Mouse (Mus musculus) macrophage (primary cell): Measurements from ENCODE around the gene Lca5. TPM values are rescaled to one million over a fixed set of nuclear protein-coding genes. Genes with fewer than 3 reads are reported as not detected.
A peak's percentile ranks its signal among the peaks of the same experiment; 100 is the strongest.

ENCODE experiments used
- H3K27ac ChIP-seq: fragments of 350-480 bp; formaldehyde crosslinking; 2 replicates; pipeline ENCODE4 v1.9.0; 2021
- H3K36me3 ChIP-seq: fragments of 350-480 bp; formaldehyde crosslinking; 2 replicates; pipeline ENCODE4 v1.9.0; 2021; ENCODE audit errors: inconsistent target
- H3K4me3 ChIP-seq: fragments of 350-480 bp; formaldehyde crosslinking; 2 replicates; pipeline ENCODE4 v1.9.0; 2021; ENCODE audit errors: inconsistent target
- H3K79me2 ChIP-seq: fragments of 350-480 bp; formaldehyde crosslinking; 2 replicates; pipeline ENCODE4 v1.9.0; 2021; ENCODE audit errors: inconsistent target
- WGBS: methylation state at CpG from one replicate; pipeline ENCODE4 v1.1.7; 2026; ENCODE audit warnings: inconsistent platforms; ENCODE audit not compliant: missing documents; 5-methylcytosine and 5-hydroxymethylcytosine counted together
- polyA plus RNA-seq: library from polyadenylated mRNA; stranded (reverse); fragments of 250-400 nt; gene quantifications from 3 replicates; pipeline ENCODE4 v1.2.4, GENCODE M21; 2018; ENCODE audit warnings: inconsistent platforms
- total RNA-seq, 78 experiments: library from RNA; depleted of rRNA; stranded (reverse); fragments of 250-400 nt; gene quantifications; 1 replicate in 9 of 78; 2 replicates in 24 of 78; 3 replicates in 43 of 78; 4 replicates in 2 of 78; pipeline ENCODE4 v1.2.4; 2018; ENCODE audit warnings: inconsistent platforms in 56 of 78

Gene Lca5
- total RNA-seq (2018; cell fraction: chromatin; rRNA removed) = 10 to 100 TPM in 18 of 26 experiments, 1 to 10 TPM in 8; 5.9 to 23.6 (median 12.1) TPM
- total RNA-seq (2018; cell fraction: cytosol; rRNA removed) = 1 to 10 TPM; 1.7 to 4.3 (median 2.5) TPM
- total RNA-seq (2018; cell fraction: nucleus; rRNA removed) = 10 to 100 TPM in 4 of 26 experiments, 1 to 10 TPM in 22; 2.2 to 14.5 (median 5.3) TPM
- 1.9 to 3.9 TPM (median 2.0 TPM) in 3 replicates for polyA plus RNA-seq

DNA sequence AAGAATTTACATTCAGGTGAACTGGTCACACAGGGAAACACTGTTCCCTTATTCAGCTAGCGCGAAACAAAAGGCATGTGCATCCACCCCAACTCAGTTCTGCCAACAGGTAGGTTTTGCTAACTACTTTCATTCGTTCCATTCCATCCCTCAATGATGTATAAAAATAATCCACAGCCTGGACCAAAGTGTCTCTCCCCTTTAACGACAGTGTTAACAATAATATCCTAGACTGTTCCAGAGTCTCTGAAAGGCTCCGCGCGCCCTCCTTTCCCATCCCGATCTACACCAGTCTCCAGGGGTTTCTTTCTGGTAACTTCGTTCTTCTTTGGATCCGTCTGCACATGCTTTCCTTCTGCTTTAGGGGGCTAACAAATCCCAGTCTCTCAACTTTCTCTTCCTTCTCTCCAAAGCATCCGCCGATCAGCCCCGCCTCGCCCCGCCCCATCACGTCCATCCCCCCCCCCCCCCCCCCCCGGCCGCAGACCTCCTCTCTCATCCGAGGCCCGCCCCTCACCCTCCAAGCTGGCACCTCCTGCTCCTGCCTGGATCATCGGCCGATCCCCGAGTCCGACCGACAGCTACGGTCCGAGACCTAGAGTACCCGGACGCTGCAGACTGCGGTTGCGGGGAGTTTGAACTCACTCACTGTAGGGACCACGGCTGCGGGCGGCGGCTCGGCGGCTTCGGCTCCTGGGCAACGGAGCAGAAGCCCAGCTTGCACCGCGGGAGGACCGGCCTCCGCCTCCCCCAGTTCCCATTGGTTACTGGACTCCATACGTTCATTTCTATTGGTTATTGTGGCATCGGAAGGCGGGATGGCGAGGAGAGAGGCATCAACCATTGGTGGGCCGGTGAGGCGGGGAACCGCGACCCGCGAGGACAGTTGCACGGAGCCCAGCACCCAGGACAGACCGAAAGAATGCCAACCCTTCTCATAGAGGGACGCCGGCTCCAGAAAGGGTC, at the start of gene Lca5:
Gene Lca5, minus strand, starts transcription at position 736 of the 966 bp plus-strand sequence.
- Histone ChIP-seq H3K36me3 (no peaks in the 10 kb centered on the region), H3K79me2 (no peaks in the 10 kb centered on the region), H3K27ac (peak within 1 kb of the TSS; percentile 24), H3K4me3 (peak within 1 kb of the TSS; percentile 60)
- 4% methylated on average over 49 of the region's 57 CpGs for WGBS

DNA sequence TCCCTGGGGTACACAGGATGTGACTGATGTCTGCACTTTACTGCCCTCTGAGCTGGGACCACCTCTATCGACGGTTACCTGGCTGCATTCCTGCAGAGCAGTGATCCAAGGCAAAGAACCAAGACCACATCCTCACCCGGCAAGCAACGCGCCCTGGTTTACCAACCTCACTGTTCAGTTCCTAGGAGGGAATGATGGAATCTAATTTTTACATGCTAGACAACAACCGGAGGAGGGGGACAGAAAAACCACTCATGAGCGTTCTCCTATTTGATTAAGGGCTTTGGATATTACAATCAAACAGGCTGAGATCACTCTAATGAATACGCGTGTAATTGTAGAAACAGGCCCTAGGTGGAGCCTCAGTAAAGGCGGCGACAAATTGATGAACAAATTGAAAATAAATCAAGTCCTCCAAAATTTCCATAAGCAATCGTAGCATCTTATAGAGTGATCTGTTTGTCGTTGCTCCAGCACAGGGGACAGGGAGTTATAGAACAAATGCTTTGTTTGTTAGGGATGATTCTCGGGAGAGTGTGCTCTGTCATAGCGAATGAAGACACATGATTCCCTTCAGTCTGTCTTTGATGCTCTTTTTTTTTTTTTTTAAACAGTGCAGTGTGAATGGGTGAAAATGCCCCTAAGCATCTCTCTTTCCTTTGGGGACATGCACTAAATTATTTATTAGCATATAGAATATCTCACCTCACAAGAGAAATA, 47.7 kb upstream of the Lca5 start:
- Histone ChIP-seq H3K79me2 (no peaks in the 10 kb centered on the region), H3K4me3 (no peak overlapping the region), H3K36me3 (no peaks in the 10 kb centered on the region), H3K27ac (no peak overlapping the region)
- 67% methylated on average over 15 of the region's 15 CpGs for WGBS

DNA sequence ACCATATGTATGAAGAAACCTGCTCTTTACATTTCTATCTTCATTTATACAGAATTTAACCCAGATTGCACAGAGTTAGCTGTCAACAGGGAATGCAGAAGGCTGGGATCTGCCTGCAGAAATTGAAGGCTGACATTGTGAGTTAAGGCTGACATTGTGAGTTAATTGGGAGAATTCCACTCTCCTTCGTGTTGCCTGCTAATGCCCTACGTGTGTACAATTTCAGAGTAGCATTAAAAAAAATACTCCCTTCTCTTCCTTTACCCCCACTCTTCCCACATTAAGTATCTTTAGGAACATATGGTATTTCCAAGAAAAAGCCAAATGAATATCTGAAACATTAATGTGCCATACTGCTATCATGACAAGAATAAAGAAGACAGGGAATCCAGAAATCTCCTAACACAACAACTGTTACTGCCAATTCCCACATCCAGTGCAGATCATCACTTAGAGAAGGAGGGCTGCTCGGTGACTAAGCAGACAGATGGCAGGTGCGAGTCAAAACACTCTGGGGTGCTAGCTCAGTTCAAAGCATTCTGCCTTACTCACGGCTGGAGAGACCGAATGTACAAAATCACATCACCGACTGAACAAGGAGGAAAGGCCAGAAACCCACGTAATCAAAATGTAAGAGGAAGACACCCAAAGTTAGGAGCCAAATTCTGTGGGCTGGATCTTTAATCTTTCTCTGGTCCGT, 47.0 kb upstream of the Lca5 start:
- Histone ChIP-seq H3K79me2 (no peaks in the 10 kb centered on the region), H3K36me3 (no peaks in the 10 kb centered on the region), H3K27ac (no peak overlapping the region), H3K4me3 (no peak overlapping the region)
- 60% methylated on average over 9 of the region's 9 CpGs for WGBS

DNA sequence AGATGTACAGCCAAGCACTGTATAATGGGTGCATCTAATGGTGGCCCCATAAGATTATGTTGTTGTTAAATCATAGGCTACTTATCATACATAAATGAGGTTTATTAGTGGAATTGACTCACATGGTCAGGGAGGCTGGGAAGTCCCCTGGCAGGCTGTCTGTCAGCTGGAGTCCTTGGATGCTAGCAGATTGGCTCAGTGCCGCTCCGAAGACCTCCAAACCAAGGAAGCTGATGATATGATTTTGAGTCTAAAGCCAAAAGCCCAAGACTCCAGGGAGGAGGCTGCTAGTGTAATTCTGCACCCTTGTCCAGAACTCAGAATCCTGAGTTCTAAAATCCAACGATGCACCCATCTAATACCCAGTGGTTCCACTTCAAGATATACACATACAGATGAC, 45.0 kb upstream of the Lca5 start:
- H3K27ac ChIP-seq = no peak overlapping the region
- WGBS = 92% methylated on average over 3 of the region's 3 CpGs
- no peak overlapping the region for H3K4me3 ChIP-seq
- H3K36me3 ChIP-seq = no peaks in the 10 kb centered on the region
- no peaks in the 10 kb centered on the region for H3K79me2 ChIP-seq

DNA sequence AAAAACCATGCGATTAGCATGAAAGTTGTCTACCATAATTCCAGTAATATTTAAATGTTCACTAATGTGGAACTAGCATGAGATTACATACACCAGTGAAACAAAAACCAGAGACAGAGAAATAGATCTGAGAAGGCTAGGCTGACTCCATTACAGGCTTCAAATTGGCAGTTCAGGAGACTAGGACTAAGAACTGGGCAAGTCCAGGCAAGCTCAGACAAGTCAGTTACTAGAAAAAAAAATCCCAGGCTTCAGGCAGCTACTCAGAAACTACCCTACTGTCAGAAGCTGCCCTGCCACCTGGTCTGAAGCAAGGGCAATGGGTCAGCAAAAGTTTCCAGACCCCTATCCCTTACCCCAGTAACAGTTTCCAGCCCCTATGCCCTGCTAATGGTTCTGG, 44.4 kb upstream of the Lca5 start:
- 100% methylated on average over 1 of the region's 1 CpGs for WGBS
- Histone ChIP-seq H3K79me2 (no peaks in the 10 kb centered on the region), H3K27ac (no peak overlapping the region), H3K4me3 (no peak overlapping the region), H3K36me3 (no peaks in the 10 kb centered on the region)

DNA sequence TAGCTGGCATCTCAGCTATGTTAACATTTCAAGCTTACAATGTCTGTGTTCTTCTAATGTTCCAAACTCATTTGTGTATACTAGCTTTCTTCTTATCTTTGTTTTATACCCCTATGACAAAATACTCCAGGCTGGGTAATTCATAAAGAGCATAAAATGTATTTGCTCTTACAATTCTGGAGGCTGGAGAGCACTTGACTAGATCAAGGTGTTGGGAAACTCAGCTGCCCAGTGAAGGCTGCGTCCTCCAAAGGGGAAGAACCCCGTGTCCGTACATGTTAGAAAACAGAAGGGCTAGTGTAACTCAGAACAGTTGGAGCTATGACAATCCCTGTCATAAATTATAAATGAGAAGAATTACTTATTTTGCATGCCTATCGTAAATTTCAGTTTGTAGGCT, 42.5 kb upstream of the Lca5 start:
- 91% methylated on average over 4 of the region's 4 CpGs for WGBS
- Histone ChIP-seq H3K4me3 (no peak overlapping the region), H3K79me2 (no peaks in the 10 kb centered on the region), H3K27ac (no peak overlapping the region), H3K36me3 (no peaks in the 10 kb centered on the region)

DNA sequence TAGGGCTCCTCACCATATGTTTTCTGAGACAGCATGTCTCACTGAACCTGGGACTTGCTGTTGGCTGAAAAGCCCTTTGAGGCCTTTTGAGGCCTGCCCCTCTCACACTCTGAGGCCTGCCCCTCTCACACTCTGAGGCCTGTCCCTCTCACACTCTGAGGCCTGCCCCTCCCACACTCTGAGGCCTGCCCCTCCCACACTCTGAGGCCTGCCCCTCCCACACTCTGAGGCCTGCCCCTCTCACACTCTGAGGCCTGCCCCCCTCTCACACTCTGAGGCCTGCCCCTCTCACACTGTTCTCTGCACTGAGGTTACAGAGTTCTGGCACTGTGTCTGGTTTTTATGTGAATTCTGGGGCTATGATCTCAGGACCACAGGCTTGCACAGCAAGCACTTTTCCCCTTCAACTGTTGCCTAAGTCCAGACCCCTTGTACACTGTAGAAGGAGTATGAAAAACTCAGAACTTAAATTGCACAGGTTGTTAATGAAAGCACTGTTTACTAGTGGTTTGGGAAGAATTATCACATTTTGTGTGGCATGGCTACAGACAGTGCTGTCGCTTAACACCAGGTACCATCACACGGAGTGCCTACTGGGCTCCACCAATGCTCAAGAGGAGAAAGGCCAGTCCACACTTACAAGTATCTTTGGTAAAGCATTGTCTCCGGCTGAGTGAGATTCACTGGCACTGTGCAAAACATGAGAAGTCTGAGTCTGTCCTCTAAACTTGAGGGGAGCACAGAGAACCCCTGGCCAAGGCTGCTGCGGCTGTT, 41.4 kb upstream of the Lca5 start:
- no peaks in the 10 kb centered on the region for H3K79me2 ChIP-seq
- H3K4me3 ChIP-seq = no peak overlapping the region
- no peak overlapping the region for H3K27ac ChIP-seq
- no peaks in the 10 kb centered on the region for H3K36me3 ChIP-seq
- 96% methylated on average over 4 of the region's 4 CpGs for WGBS

DNA sequence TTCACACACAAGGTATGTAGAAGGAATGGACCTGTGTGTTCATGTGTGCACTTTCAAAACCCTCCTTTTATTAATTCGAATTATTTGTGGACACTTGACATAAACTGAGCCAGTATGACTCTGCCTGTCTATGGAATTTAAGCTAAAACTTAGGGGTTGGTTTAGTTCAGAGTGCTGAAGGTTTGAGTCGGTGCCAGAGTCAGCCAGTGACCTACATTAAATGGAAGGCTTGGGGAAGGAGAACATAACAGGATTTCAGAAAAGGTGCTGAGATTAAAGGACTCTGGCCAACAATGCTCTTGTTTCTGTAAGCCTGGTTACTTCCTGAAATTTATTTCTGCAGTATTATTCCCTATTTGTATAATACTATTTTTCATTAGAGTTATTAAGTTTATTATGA, 28.9 kb upstream of the Lca5 start:
- no peaks in the 10 kb centered on the region for H3K79me2 ChIP-seq
- no peaks in the 10 kb centered on the region for H3K36me3 ChIP-seq
- 77% methylated on average over 2 of the region's 2 CpGs for WGBS
- H3K27ac ChIP-seq = no peak overlapping the region
- no peak overlapping the region for H3K4me3 ChIP-seq

DNA sequence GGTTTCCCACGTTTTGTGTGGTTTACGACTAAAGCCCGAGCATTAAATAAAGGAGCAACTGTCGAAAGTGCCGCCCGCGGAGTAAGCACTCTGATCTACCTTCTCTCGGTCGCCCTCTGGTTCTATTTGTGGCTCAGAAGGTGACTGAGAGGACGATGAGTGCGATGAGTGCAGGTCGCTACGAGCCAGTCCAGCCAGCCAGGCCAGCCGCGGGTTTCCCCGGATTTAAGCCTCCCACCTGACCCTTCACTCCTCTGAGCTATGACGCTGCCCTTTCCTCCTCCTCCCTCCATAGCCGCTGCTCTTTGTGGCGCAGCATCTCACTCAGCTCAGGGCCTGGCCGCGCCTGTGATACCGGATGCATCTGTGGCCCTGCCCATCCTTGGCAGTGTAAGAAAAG, 6.8 kb upstream of the Lca5 start:
- 5% methylated on average over 22 of the region's 22 CpGs for WGBS
- Histone ChIP-seq H3K36me3 (no peaks in the 10 kb centered on the region), H3K79me2 (no peaks in the 10 kb centered on the region), H3K4me3 (peak overlapping the region; percentile 17; the same call in 1 of the 2 replicates), H3K27ac (no peak overlapping the region)

DNA sequence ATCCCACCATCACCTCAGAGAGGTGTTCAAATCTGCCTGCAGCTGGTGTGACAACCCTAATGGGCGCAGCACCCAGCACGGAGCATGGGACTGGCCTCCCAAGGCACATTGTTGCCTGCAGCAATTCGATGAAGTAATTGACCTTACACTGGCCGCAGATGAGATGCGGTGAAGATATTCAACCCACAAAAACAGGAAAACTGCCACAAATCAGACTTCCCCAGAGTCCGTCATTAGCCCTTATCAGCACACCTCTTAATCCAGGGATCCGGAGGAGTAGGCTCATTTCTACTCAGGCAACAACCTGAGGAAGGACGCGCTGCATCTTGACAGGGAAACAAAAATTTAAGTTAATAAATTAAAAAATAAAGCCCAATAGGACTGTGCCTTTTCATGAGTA, 6.2 kb upstream of the Lca5 start:
- Histone ChIP-seq H3K79me2 (no peaks in the 10 kb centered on the region), H3K36me3 (no peaks in the 10 kb centered on the region), H3K4me3 (no peak overlapping the region), H3K27ac (no peak overlapping the region)
- 22% methylated on average over 9 of the region's 9 CpGs for WGBS

DNA sequence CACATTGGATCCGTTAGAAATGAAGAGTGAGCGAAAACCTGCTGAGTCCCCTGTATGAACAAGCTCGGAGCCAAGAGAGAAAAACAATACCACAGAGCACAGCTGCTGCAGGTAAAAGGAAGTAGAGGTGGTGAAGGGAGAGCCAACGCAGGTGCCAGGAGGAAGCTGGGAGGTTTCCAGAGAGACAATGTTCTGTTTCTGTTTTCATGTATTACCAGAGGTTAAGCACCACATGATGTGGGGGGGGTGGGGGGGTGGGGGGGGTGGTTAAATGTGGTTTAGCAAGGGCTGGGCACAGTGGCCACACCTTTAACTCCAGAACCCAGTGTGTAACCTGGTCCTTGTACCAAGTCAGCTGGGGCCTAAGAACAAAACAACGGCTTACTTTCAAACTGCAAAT, 3.3 kb downstream of the Lca5 start:
- Histone ChIP-seq H3K79me2 (no peaks in the 10 kb centered on the region), H3K27ac (no peak overlapping the region), H3K36me3 (no peaks in the 10 kb centered on the region), H3K4me3 (no peak overlapping the region)
- WGBS = 43% methylated on average over 5 of the region's 5 CpGs

DNA sequence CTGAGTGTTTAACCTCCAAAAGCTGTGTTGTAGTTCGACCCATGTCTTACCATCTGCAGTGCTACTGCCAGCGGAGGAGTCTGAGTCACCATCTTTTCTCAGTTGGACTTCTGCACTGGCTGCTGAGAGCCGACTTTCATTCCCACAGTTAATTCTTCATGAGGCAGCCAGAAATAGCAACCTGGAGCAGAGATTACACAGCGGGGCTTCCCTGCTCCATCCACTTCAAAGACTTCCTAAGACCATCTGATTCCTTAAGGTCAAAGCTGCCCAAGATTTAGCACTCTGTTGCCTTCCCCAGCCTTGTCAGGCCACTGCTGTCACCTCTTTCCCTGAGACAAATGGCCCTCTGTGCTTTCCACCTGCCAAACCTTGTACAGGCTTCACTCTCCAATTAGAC, 6.4 kb downstream of the Lca5 start:
- Histone ChIP-seq H3K27ac (no peak overlapping the region), H3K79me2 (no peaks in the 10 kb centered on the region), H3K4me3 (no peak overlapping the region), H3K36me3 (no peaks in the 10 kb centered on the region)
- 90% methylated on average over 4 of the region's 4 CpGs for WGBS

DNA sequence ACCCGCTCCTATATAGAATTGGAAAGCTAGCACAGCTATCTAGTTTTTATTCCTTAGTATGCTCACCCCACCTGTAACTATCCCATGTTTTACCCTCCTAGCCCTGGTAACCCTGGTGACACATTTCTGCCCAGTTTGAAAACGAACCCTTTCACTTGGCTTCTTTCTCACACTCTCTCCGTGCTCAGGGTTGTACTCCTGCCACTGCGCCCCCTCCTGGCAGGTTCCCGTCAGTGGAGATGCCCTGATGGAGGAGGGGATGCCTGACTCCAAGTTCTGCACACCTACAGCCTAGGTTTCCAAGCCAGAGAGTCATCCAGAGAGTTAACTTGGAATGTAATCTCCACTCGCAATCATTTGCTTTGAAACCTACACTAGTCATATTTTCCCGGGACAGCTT, 7.3 kb downstream of the Lca5 start:
- H3K79me2 ChIP-seq = no peaks in the 10 kb centered on the region
- 70% methylated on average over 7 of the region's 7 CpGs for whole genome bisulfite sequencing
- H3K36me3 ChIP-seq = no peaks in the 10 kb centered on the region
- H3K27ac ChIP-seq = no peak overlapping the region
- H3K4me3 ChIP-seq = no peak overlapping the region

DNA sequence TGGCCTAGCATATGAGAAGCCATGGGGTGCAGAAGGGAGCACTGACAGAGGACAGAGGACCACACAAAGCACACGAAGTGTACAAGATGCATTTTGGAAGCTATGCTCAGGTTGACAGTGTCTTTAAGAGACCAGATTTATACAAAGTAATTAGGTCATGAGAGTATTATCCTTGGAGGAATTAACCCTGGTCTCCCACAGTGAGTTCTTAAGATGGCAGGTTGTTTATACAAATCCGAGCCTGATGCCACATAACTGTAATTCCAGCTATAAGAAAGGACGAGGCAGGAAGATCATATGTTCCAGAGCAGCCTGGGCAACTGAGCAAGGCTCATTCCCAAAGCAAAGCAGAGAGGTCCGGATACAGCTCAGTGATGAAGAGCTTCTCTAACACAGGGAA, 13.0 kb downstream of the Lca5 start:
- H3K27ac ChIP-seq = no peak overlapping the region
- no peaks in the 10 kb centered on the region for H3K79me2 ChIP-seq
- 94% methylated on average over 4 of the region's 4 CpGs for WGBS
- no peak overlapping the region for H3K4me3 ChIP-seq
- H3K36me3 ChIP-seq = 0 out of 2 replicates have a peak, but pooled peaks cover 2% of the 10 kb centered on the region
